Mouse (Mus musculus) stomach, embryonic 15.5 days (tissue): Measurements from ENCODE around the gene Lnx2. TPM values are rescaled to one million over a fixed set of nuclear protein-coding genes. Genes with fewer than 3 reads are reported as not detected.

Experiments
- ATAC-seq: fragments of 200-750 bp; cut with Nextera tagmentation; 2 replicates; pipeline ENCODE4 v1.8.0; 2017; ENCODE audit warnings: low read depth, moderate number of reproducible peaks, moderate TSS enrichment; ENCODE audit not compliant: insufficient read depth, low FRiP score
- H3K27ac ChIP-seq: fragments of 300-500 bp; sonication (generic); 2 replicates; pipeline ENCODE4 v1.5.1; 2015; ENCODE audit warnings: mild to moderate bottlenecking, inconsistent platforms
- H3K27me3 ChIP-seq: fragments of 300-500 bp; sonication (generic); replicated peaks from 2 replicates; pipeline ENCODE4 v1.6.1; 2015; ENCODE audit warnings: inconsistent platforms
- H3K36me3 ChIP-seq: fragments of 300-500 bp; sonication (generic); 2 replicates; pipeline ENCODE4 v1.6.1; 2015; ENCODE audit warnings: inconsistent platforms
- H3K4me1 ChIP-seq: fragments of 300-500 bp; sonication (generic); 2 replicates; pipeline ENCODE4 v1.6.1; 2015; ENCODE audit warnings: inconsistent platforms
- H3K4me2 ChIP-seq: fragments of 300-500 bp; sonication (generic); 2 replicates; pipeline ENCODE4 v1.6.1; 2015; ENCODE audit warnings: mild to moderate bottlenecking, inconsistent platforms
- H3K4me3 ChIP-seq: fragments of 300-500 bp; sonication (generic); replicated peaks from 2 replicates; pipeline ENCODE4 v1.5.1; 2015; ENCODE audit warnings: inconsistent platforms
- H3K9ac ChIP-seq: fragments of 300-500 bp; sonication (generic); 2 replicates; pipeline ENCODE4 v1.6.1; 2015; ENCODE audit warnings: inconsistent platforms
- H3K9me3 ChIP-seq: fragments of 300-500 bp; sonication (generic); 2 replicates; pipeline ENCODE4 v1.6.1; 2016; ENCODE audit warnings: inconsistent platforms
- WGBS: fragments of 180-500 bp; shearing (Covaris S2); methylation state at CpG from one replicate; pipeline ENCODE4 v1.1.7; 2015; 5-methylcytosine and 5-hydroxymethylcytosine counted together
- polyA plus RNA-seq: library from polyadenylated mRNA; unstranded; fragments of >200 nt; fragmentation: Nextera tagmentation; extraction: Ambion mirVana; gene quantifications from 2 replicates; pipeline ENCODE4 v1.2.1, GENCODE M21; 2015

Lnx2 gene
- polyA plus RNA-seq, 1 experiment from 2014 or later = 16.3 TPM

DNA sequence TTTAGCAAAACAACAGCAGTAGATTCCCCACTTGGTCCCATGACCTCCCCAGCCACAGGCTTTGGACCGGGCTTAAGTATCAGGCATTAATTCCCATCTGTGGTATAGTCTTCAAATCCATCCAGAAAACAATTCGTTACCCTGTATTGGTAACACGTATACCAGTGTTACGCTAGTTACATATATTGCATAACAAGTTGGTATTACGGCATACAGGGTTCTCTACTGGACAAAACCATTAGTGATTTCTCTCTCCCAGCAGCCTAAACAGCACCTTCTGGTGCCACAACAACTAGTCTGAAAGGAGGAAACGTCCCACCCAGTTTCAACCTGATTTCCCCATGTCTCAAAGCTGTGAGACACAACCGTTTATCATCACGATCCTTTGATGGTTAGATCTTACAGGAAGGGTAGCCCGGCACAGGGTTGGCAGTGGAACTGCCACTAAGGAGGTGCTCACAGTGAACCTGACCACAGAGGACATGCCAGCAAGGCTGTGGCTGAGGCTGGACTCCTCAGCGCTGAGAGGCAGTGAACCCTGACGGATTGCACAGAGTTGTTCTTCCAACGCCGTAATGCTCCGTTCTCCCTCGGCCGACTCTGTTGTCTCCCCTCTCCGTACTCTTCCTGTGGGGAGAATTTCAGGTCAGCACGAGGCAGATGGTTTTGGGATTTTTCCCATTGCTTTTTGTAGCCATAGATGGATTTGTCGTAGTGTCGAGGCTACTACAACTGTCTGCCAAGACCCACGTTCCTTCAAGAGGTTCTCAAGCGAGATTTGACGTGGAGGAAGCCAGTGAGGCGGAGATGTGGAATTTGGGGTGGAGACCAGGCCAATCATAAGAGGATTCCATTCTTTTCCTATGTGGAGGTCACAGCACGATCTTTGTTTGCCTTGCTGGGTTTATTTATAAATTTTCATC is 102.3 kb downstream of the Lnx2 start:
- 58% methylated on average over 25 of the region's 25 CpGs for WGBS
- H3K4me1 ChIP-seq = no peaks in the 10 kb centered on the region
- H3K4me3 ChIP-seq = no peak overlapping the region
- H3K27ac ChIP-seq = peak overlapping the region; percentile 2; the same call in 1 of the 2 replicates
- no peak overlapping the region for H3K9ac ChIP-seq
- H3K27me3 ChIP-seq = no peaks in the 10 kb centered on the region
- H3K9me3 ChIP-seq = no peaks in the 10 kb centered on the region
- H3K36me3 ChIP-seq = no peaks in the 10 kb centered on the region
- ATAC-seq = no peak
- H3K4me2 ChIP-seq = peak overlapping the region; percentile 20; the same call in 1 of the 2 replicates

- no peaks in the 10 kb centered on the region for H3K9me3 ChIP-seq
- no peaks in the 10 kb centered on the region for H3K4me1 ChIP-seq
- no peak overlapping the region for H3K4me3 ChIP-seq
- no peak overlapping the region for H3K4me2 ChIP-seq
- 86% methylated on average over 9 of the region's 9 CpGs for WGBS
- H3K27ac ChIP-seq = no peak overlapping the region
- no peak for ATAC-seq
- no peaks in the 10 kb centered on the region for H3K27me3 ChIP-seq
- no peak overlapping the region for H3K9ac ChIP-seq
- no peaks in the 10 kb centered on the region for H3K36me3 ChIP-seq
Measured at GRCm38 (mm10) chr5:146973353-146973752, 103.0 kb downstream of the Lnx2 start.

DNA sequence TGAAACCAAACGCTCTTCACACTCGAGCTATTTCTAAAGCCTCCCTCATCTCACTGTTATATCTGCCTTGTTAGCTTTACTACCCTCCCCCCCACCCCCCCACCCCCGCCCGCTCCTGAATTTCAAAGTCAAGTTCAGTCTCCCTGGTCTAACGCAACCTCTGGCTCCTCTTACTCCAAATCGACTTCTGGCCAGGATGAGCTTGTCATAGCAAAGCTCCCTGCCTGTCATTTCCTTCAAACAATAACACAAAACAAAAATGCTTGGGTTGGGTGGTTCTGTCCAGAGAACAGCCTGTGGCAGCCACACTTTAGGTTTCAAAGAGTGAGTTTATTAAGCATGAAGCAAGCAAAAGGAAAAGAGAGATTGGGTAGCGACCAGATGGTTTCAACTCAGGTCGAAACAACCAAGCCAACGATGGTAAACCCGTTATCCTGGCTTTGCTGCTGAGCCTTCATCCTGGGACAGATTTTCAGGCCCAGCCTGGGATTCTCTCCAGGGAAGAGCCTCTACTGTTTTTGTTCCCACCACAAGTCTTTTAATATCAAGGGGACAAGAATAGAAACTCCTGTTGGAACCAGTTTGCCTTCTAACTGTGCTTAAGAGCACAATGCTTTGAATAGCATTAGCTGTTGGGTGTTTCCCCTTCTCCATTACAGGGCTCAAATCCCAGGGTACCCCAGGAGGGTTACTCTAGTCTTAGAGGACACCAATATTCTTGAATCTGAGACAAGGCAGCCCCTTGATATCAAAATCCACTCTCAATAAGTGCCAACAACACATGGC is 104.4 kb downstream of the Lnx2 start:
- no peak for ATAC-seq
- WGBS = 51% methylated on average over 10 of the region's 10 CpGs

GRCm38 (mm10) chr5:146968695-146969393 is 107.5 kb downstream of the Lnx2 start:
- H3K4me1 ChIP-seq = 0 out of 2 replicates have a peak, but pooled peaks cover 4% of the 10 kb centered on the region
- no peak for ATAC-seq

More for the DNA sequence above, 104.4 kb downstream of the Lnx2 start:
- H3K9me3 ChIP-seq = no peaks in the 10 kb centered on the region
- H3K27ac ChIP-seq = no peak overlapping the region
- no peaks in the 10 kb centered on the region for H3K36me3 ChIP-seq
- H3K4me1 ChIP-seq = no peaks in the 10 kb centered on the region
- H3K27me3 ChIP-seq = no peaks in the 10 kb centered on the region
- no peak overlapping the region for H3K4me2 ChIP-seq
- no peak overlapping the region for H3K4me3 ChIP-seq
- no peak overlapping the region for H3K9ac ChIP-seq

More at GRCm38 (mm10) chr5:146968695-146969393, 107.5 kb downstream of the Lnx2 start:
- Histone ChIP-seq H3K9me3 (no peaks in the 10 kb centered on the region), H3K27me3 (no peaks in the 10 kb centered on the region), H3K36me3 (no peaks in the 10 kb centered on the region), H3K4me2 (no peak overlapping the region), H3K4me3 (no peak overlapping the region), H3K27ac (no peak overlapping the region), H3K9ac (no peak overlapping the region)
- WGBS = 73% methylated on average over 13 of the region's 13 CpGs

Other genes starting within 250 kb of the Lnx2 start
- gene Rpl21, start 243.7 kb downstream of the Lnx2 start, polyA plus RNA-seq = 489 and 511 TPM in 2 replicates
- gene Rasl11a, start 231.5 kb downstream of the Lnx2 start, polyA plus RNA-seq = 16.4 and 18.1 TPM in 2 replicates
- gene Gtf3a, start 127.9 kb downstream of the Lnx2 start, polyA plus RNA-seq = 116 and 122 TPM in 2 replicates
- 23.1 and 24.2 TPM in 2 replicates for gene Mtif3, start 112.8 kb downstream of the Lnx2 start, polyA plus RNA-seq
- gene Polr1d, start 464 bp upstream of the Lnx2 start, polyA plus RNA-seq = 140 and 146 TPM in 2 replicates
- gene Gsx1, start 112.1 kb upstream of the Lnx2 start, polyA plus RNA-seq = not detected in 2 replicates
- gene Pdx1, start 193.4 kb upstream of the Lnx2 start, polyA plus RNA-seq = 10.0 and 14.0 TPM in 2 replicates
- 8.1 and 9.8 TPM in 2 replicates for gene Cdx2, start 230.7 kb upstream of the Lnx2 start, polyA plus RNA-seq
- gene Urad, start 245.9 kb upstream of the Lnx2 start, polyA plus RNA-seq = 0.41 and 0.71 TPM in 2 replicates